Mouse (Mus musculus): Measurements from ENCODE around the gene Nostrin. TPM values are rescaled to one million over a fixed set of nuclear protein-coding genes. Genes with fewer than 3 reads are reported as not detected.

Nostrin gene
- polyA plus RNA-seq, 1 experiment, result 3.9 TPM

DNA sequence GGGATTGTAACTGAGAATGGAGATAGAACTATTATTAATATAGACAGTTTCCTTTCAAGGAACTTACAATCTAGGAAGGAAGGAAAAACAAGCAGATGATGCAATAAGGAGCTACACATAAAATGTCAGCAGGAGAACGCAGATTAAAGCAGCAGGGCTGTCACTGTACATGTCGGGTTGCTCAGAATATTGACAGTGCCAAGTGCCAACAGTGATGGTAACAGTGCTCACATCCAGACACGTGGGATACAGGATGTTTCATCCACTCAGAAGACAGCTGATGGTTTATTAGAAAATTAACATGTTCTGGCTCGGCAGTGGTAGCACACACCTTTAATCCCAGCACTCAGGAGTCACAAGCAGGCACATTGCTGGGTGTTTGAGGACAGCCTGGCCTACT, 18.8 kb upstream of the Nostrin start:
- TF ChIP-seq CTCF (IDR thresholded peaks at IDR 0.05; ENCODE audit: borderline replicate concordance, insufficient read depth, low read depth, low read length) (no peak), POLR2A (IDR thresholded peaks at IDR 0.05; ENCODE audit: borderline replicate concordance, insufficient read depth, low read length) (no peak)
- Histone ChIP-seq H3K4me1 (ENCODE audit: control insufficient read depth, insufficient read depth, low read length) (no peaks in the 10 kb centered on the region; the same call in 1 of the 2 replicates), H3K4me3 (replicated peaks; ENCODE audit: insufficient read depth, low read depth, low read length) (no peak overlapping the region), H3K27me3 (ENCODE audit: control insufficient read depth, insufficient read depth, low read length) (no peaks in the 10 kb centered on the region), H3K27ac (ENCODE audit: insufficient read depth, low read length) (no peak overlapping the region)
- DNase-seq, result no peak
- WGBS, result 10% methylated on average over 4 of the region's 4 CpGs

DNA sequence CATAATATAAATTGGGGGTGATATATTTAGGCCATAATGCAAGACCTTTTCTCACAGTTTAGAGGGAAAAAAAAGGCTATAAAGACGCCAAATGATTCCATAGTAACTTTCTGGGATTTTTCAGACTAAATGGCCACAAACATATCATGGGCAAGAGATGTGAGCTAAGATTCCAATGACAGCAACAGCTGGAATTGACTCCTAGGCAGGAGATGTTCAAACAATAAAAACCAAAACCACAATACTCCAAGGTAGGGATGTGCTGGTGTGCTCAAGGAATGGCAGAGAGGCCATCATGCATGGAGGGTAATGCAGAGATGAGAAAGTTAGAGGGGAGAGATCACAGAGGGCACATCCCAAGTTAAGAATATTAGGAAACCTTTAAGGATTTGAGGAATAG, 16.6 kb upstream of the Nostrin start:
- Histone ChIP-seq H3K27me3 (ENCODE audit: control insufficient read depth, insufficient read depth, low read length) (no peaks in the 10 kb centered on the region), H3K4me3 (replicated peaks; ENCODE audit: insufficient read depth, low read depth, low read length) (no peak overlapping the region), H3K4me1 (ENCODE audit: control insufficient read depth, insufficient read depth, low read length) (no peaks in the 10 kb centered on the region), H3K27ac (ENCODE audit: insufficient read depth, low read length) (no peak overlapping the region)
- DNase-seq, result no peak
- WGBS, result 98% methylated on average over 1 of the region's 1 CpGs
- TF ChIP-seq POLR2A (IDR thresholded peaks at IDR 0.05; ENCODE audit: borderline replicate concordance, insufficient read depth, low read length), result no peak
- TF ChIP-seq CTCF (IDR thresholded peaks at IDR 0.05; ENCODE audit: borderline replicate concordance, insufficient read depth, low read depth, low read length), result no peak

DNA sequence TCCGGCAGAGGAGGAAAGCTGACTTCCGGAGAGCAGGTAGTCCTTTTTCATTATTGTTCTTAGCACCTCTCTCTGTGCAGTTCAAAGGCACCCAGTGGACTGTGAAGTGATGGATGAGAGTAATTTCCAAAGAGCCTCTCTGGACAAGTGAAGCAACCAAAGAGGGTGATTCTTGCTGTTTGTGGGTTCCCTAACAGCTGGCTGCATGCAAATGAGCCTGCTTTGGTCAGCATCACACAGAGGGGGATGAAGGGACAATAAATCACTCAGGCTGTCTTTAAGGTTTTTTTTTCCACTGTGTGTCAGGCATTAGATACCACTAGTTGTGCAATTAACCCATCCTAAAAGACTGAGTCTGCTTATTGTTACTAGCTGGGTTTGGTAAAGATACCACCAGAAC, 15.9 kb upstream of the Nostrin start:
- H3K4me3 ChIP-seq (replicated peaks; ENCODE audit: insufficient read depth, low read depth, low read length), result no peak overlapping the region
- no peak for DNase-seq
- no peaks in the 10 kb centered on the region for H3K27me3 ChIP-seq (ENCODE audit: control insufficient read depth, insufficient read depth, low read length)
- no peak overlapping the region for H3K27ac ChIP-seq (ENCODE audit: insufficient read depth, low read length)
- H3K4me1 ChIP-seq (ENCODE audit: control insufficient read depth, insufficient read depth, low read length), result no peaks in the 10 kb centered on the region
- 64% methylated on average over 2 of the region's 2 CpGs for WGBS
- TF ChIP-seq POLR2A (IDR thresholded peaks at IDR 0.05; ENCODE audit: borderline replicate concordance, insufficient read depth, low read length) (no peak), CTCF (IDR thresholded peaks at IDR 0.05; ENCODE audit: borderline replicate concordance, insufficient read depth, low read depth, low read length) (no peak)

DNA sequence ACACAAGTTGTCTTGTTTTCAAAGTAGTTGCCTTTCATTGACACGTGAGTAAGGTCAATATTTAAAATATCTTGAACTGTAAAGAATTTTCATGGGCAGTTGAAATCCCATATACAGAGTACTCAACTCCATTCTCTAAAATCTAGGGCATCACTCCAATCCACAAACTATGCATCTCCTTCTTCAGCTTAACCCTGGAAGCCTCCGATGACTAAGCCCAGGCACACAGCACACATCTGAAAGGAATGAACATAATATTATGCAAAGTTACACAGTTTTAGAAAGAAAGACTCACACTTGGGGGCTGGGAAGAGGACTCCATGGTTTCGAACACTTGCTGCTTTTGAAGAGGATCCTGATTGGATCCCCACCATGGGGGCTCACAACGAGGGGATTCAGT, 13.9 kb upstream of the Nostrin start:
- 81% methylated on average over 4 of the region's 4 CpGs for WGBS
- DNase-seq, result no peak
- no peaks in the 10 kb centered on the region for H3K27me3 ChIP-seq (ENCODE audit: control insufficient read depth, insufficient read depth, low read length)
- TF ChIP-seq POLR2A (IDR thresholded peaks at IDR 0.05; ENCODE audit: borderline replicate concordance, insufficient read depth, low read length) (no peak), CTCF (IDR thresholded peaks at IDR 0.05; ENCODE audit: borderline replicate concordance, insufficient read depth, low read depth, low read length) (no peak)
- no peak overlapping the region for H3K4me3 ChIP-seq (replicated peaks; ENCODE audit: insufficient read depth, low read depth, low read length)
- H3K4me1 ChIP-seq (ENCODE audit: control insufficient read depth, insufficient read depth, low read length), result no peaks in the 10 kb centered on the region
- no peak overlapping the region for H3K27ac ChIP-seq (ENCODE audit: insufficient read depth, low read length)

DNA sequence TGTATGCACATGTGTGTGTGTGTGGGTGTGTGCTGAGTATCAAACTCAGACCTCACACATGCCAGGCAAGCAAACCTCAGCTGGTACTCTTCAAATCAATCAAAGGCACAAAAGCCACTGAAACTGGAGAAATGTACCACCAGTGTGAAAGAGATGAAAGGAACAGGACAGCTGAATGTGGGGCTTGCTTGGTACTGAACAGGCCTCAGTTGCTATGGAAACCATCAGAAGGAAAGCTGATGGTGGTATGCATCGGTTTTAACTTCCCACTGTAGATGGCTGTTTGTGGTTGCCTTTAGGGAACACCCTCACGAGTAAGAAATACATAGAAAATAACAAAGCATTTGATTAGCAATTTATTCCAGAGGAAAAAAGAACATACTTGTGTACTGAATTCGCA, 10.2 kb upstream of the Nostrin start:
- H3K27ac ChIP-seq (ENCODE audit: insufficient read depth, low read length), result no peak overlapping the region
- no peaks in the 10 kb centered on the region for H3K27me3 ChIP-seq (ENCODE audit: control insufficient read depth, insufficient read depth, low read length)
- H3K4me3 ChIP-seq (replicated peaks; ENCODE audit: insufficient read depth, low read depth, low read length), result no peak overlapping the region
- WGBS, result 54% methylated on average over 3 of the region's 3 CpGs
- no peak for TF ChIP-seq POLR2A (IDR thresholded peaks at IDR 0.05; ENCODE audit: borderline replicate concordance, insufficient read depth, low read length)
- no peak for TF ChIP-seq CTCF (IDR thresholded peaks at IDR 0.05; ENCODE audit: borderline replicate concordance, insufficient read depth, low read depth, low read length)
- no peak for DNase-seq
- no peaks in the 10 kb centered on the region; the same call in 1 of the 2 replicates for H3K4me1 ChIP-seq (ENCODE audit: control insufficient read depth, insufficient read depth, low read length)

DNA sequence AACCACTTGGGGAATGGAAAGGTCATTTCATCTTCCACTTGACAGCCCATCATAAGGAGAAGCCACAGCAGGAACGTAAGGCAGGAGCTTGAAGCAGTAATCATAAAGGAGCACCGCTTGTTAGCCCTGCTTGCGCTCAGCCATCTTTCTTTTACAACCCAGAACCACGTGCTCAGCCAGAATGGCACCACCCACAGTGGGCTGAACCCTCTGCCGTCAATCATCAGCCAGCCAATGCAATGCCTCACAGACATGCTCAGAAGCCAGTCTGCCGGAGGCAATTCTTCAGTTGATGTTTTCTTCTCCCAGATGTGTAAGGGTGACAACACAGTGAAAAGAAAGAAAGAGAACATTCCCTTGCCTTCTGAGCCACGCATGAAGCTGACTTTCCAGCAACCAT, 7.3 kb upstream of the Nostrin start:
- H3K4me1 ChIP-seq (ENCODE audit: control insufficient read depth, insufficient read depth, low read length), result no peaks in the 10 kb centered on the region; the same call in 1 of the 2 replicates
- H3K27ac ChIP-seq (ENCODE audit: insufficient read depth, low read length), result no peak overlapping the region
- DNase-seq, result no peak
- H3K4me3 ChIP-seq (replicated peaks; ENCODE audit: insufficient read depth, low read depth, low read length), result no peak overlapping the region
- no peaks in the 10 kb centered on the region for H3K27me3 ChIP-seq (ENCODE audit: control insufficient read depth, insufficient read depth, low read length)
- TF ChIP-seq POLR2A (IDR thresholded peaks at IDR 0.05; ENCODE audit: borderline replicate concordance, insufficient read depth, low read length) (no peak), CTCF (IDR thresholded peaks at IDR 0.05; ENCODE audit: borderline replicate concordance, insufficient read depth, low read depth, low read length) (no peak)
- 75% methylated on average over 7 of the region's 7 CpGs for WGBS

DNA sequence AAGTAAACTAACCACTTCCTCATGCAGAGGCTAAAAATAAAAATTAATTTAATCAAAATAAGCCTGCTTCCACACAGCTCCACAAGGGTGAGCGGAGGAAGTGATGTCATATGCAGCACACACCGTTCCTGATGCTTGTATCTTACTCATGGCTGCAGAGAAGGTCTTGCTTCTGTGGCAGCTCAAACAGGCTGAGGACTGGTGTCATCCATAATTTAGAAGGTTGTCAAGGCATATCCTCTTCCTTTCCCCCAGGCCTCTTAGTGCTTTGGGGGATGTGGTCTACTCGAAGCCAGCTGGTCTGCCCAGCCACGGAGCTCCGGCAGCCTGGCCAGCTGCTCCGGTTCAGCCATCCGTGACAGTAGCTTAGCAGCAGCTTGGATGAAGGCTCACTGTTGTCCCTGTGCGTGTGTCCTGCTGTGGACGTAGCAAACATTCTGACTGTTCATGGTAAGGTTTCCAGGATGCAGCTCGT, 6.6 kb upstream of the Nostrin start:
- Histone ChIP-seq H3K4me3 (replicated peaks; ENCODE audit: insufficient read depth, low read depth, low read length) (no peak overlapping the region), H3K4me1 (ENCODE audit: control insufficient read depth, insufficient read depth, low read length) (no peaks in the 10 kb centered on the region; the same call in 1 of the 2 replicates), H3K27me3 (ENCODE audit: control insufficient read depth, insufficient read depth, low read length) (no peaks in the 10 kb centered on the region), H3K27ac (ENCODE audit: insufficient read depth, low read length) (no peak overlapping the region)
- WGBS, result 16% methylated on average over 10 of the region's 10 CpGs
- TF ChIP-seq POLR2A (IDR thresholded peaks at IDR 0.05; ENCODE audit: borderline replicate concordance, insufficient read depth, low read length) (no peak), CTCF (IDR thresholded peaks at IDR 0.05; ENCODE audit: borderline replicate concordance, insufficient read depth, low read depth, low read length) (no peak)
- no peak for DNase-seq

DNA sequence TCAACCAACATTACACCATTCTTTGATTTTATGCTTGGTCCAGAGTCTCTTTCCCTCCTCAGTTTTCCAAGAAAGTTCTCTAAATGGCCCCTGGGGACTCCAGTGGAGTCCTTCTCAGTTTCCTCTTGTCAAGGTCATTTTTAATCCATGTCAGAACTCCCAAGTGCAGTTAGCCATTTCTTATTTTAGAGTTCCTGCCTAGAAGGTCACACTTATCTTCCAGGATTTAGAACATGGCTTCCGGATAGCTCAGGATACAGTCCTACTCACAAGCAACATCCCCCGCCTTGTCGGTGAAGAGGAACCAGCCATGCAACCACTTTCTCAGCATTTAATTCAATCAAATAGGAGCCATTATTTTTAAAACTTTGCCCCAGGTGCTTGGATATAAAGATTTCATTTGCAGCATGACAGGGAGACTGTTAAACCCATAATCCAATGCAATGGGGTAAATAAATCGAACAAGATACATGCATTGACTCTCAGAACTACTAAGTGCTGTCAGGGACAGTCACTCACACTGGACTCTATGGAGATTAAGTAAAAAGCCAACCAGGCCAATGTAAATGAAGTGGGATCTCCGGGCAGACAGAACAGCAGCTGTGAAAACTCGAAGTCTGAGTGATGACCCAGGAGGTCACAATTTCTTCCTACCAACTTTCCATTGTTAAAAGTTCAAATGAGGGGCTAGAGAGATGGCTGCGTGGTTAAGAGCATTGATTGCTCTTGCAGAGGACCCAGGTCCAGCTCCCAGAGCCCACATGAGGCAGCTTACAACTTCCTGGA, 6.0 kb upstream of the Nostrin start:
- H3K27ac ChIP-seq (ENCODE audit: insufficient read depth, low read length), result no peak overlapping the region
- 64% methylated on average over 7 of the region's 7 CpGs for WGBS

More for the DNA sequence above, 6.0 kb upstream of the Nostrin start:
- TF ChIP-seq CTCF (IDR thresholded peaks at IDR 0.05; ENCODE audit: borderline replicate concordance, insufficient read depth, low read depth, low read length) (no peak), POLR2A (IDR thresholded peaks at IDR 0.05; ENCODE audit: borderline replicate concordance, insufficient read depth, low read length) (no peak)
- no peak for DNase-seq
- H3K4me3 ChIP-seq (replicated peaks; ENCODE audit: insufficient read depth, low read depth, low read length), result no peak overlapping the region
- no peaks in the 10 kb centered on the region; the same call in 1 of the 2 replicates for H3K4me1 ChIP-seq (ENCODE audit: control insufficient read depth, insufficient read depth, low read length)
- no peaks in the 10 kb centered on the region for H3K27me3 ChIP-seq (ENCODE audit: control insufficient read depth, insufficient read depth, low read length)

Data from cerebellum, adult 2 months (tissue).